Mouse (Mus musculus) brain, embryonic 14.5 days (tissue): ENCODE results near the gene Matk.

Source experiments
- CTCF ChIP-seq: fragments of 200-500 bp; IDR thresholded peaks from 2 replicates; pipeline ENCODE4 v1.5.1; 2012; ENCODE audit warnings: inconsistent platforms, mild to moderate bottlenecking, moderate library complexity, borderline replicate concordance; ENCODE audit not compliant: insufficient read depth, insufficient read length; ENCODE audit errors: extremely low read depth
- POLR2A ChIP-seq: fragments of 200-500 bp; IDR thresholded peaks from 2 replicates; pipeline ENCODE4 v1.6.1; 2012; ENCODE audit warnings: mild to moderate bottlenecking, inconsistent platforms, borderline replicate concordance; ENCODE audit not compliant: poor library complexity, insufficient read depth, insufficient read length, severe bottlenecking; ENCODE audit errors: extremely low read depth

- TF ChIP-seq CTCF (no peak), POLR2A (no peak)
Observed at GRCm38 (mm10) chr10:81249442-81249841, 3.3 kb upstream of the Matk start.
